Mouse (Mus musculus) left cerebral cortex, adult 18-20 months (tissue): ENCODE results near the gene 1700001C19Rik. TPM values are rescaled to one million over a fixed set of nuclear protein-coding genes. Genes with fewer than 3 reads are reported as not detected.

ENCODE experiments used
- DNase-seq, 2 experiments: peaks; one replicate each; pipeline ENCODE4 v3.0.0; 2021 to 2022; ENCODE audit warnings: low spot score in 2 of 2, mixed read lengths in 1 of 2
- total RNA-seq, 2 experiments: library from RNA; stranded (reverse); gene quantifications; 2 replicates each; pipeline ENCODE4 v1.2.3; 2021

1700001C19Rik gene
- total RNA-seq, 2 experiments from 2014 or later = 0.21 TPM; not detected in 1

GRCm38 (mm10) chr17:47462728-47463388, 25.7 kb upstream of the 1700001C19Rik start:
- no peak for DNase-seq

DNA sequence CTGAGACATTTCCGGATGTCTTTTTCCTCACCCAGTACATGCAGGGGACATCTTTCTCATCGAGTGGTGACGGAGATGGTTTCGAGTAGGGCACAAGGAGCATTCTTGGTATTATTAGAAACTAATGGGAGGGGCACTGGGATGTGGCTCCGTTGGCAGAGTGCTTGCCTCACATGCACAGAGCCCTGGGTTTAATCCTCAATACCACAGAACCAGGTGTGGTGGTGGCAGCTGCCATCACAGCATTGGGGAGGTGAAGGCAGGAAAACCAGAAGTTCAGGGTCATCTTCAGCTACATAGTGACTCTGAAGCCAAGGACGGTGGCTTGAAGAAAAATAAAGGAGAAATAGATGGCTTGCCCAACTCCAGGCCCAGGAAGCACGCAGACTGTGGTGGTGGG, 25.0 kb upstream of the 1700001C19Rik start:
- no peak for DNase-seq

GRCm38 (mm10) chr17:47461688-47462087, 24.5 kb upstream of the 1700001C19Rik start:
- no peak for DNase-seq

GRCm38 (mm10) chr17:47459341-47459919, 22.3 kb upstream of the 1700001C19Rik start:
- DNase-seq = no peak

GRCm38 (mm10) chr17:47458936-47459335, 21.8 kb upstream of the 1700001C19Rik start:
- DNase-seq = no peak

DNA sequence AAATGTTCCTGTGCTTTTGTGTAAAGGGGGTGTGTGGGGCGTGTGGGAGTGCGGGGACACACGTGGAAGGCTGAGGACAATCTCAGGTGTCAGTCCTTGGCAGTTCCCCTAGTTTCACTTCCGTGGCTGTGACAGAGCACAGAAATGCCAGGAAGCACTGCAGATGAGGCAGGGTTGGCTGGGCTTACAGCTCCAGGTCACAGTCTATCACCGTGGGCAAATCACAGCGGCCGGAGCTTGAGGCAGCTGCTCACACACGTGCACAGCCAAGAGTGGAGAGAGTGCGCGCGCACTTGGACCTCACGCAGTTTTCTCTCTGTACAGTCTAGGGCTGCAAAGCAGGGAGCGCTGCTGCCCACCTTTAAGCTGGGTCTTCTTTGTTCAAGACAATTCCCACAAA, 21.1 kb upstream of the 1700001C19Rik start:
- no peak for DNase-seq

DNA sequence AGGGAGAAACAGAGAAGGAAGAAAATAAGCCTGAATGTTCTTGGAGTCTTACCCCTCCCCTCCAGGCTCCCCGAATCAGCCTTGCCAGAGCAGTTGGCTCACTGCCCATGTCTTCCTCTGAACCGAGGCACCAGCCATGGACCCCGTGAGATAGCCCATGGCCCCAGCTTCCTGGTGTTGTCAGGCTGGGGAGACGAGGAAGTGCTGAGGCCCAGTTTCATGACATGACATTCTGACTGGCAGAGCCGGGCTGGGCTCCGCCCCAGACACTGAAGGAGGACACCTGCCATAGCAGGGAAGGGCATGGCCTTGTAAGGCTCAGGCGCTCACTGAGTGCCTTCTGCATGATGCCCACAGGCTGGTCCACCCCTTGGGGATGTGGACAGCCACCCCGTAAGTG, 17.5 kb upstream of the 1700001C19Rik start:
- no peak for DNase-seq

DNA sequence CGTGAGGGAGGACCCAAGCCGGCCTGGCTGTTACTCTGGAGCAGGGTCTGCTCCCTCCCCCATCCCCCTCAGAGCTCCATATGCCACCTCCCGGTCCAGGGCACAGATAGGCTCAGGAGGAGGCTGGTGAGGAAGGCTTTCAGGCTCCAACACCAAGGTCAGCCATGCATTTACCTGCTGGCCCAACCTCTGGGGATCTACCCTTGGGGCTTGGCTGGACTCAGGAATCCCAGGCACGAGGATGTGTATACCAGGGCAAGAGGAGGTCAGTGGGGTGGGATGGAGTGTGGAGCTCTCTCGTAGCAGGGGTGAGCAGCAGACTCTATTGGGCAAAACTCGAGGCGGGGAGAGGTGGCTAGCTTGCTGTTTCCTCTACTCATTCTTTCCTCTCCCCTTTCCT, 15.7 kb upstream of the 1700001C19Rik start:
- no peak for DNase-seq

GRCm38 (mm10) chr17:47450880-47451565, 13.8 kb upstream of the 1700001C19Rik start:
- DNase-seq = no peak

DNA sequence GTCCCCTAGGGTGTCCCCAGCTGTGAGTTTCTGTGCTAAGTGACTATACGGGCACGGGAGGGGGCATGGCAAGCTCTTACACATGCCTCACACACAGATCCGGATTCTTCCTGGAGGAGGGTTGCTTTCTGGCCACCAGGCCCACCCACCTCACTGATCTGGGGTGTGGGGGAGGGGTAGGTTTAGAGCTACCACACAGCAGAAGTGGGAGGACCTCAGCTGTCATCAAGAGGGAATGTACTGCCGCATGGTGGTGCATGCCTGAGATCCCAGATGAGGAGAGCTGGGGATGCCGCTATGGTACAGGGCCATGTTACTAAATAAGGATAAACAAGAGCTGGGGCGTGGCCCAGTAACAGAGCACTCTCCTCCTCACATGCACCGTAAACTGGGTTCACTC, 13.1 kb upstream of the 1700001C19Rik start:
- no peak for DNase-seq

GRCm38 (mm10) chr17:47449432-47449831, 12.3 kb upstream of the 1700001C19Rik start:
- no peak for DNase-seq

GRCm38 (mm10) chr17:47448523-47449372, 11.6 kb upstream of the 1700001C19Rik start:
- DNase-seq = no peak

- no peak for DNase-seq
These were observed 9.4 kb upstream of the 1700001C19Rik start for GRCm38 (mm10) chr17:47446561-47446960.

DNA sequence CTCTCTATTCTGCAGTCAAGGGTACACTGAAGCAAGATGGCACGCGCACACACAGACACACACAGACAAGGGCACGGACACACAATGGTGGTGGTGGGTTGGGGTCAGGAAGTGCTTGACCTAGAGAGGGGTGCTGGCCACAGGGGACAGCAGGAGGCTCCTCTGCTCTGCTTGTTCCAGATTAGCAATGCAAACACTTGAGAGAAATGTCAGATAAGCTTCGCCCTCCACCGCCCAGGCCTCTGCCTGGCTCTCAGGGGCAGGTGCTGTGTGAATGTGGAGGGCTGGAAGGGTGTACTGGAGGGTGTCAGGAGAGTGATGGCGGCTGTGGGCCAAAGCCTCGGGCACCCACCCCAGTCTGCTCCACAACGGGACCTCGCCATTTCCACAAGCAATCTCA, 8.8 kb upstream of the 1700001C19Rik start:
- DNase-seq = no peak

DNA sequence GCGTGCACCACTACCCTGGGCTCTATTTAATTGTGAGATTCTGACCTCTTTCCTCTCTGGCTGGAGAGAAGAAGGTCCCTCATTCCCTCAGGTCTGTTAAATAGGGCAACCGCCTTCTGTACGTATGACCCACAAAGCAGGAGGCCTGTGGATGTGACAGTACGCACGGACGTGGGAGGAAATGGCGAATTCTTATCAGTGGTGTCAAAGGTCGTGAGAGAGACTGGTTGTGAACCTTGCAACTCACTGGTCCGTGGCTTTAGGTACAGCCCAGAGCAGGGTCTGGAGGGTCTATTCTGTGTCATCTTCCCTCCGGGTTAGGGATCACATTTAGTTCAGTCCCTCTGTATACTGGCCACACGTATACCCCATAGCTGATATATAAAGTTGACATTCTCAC, 8.3 kb upstream of the 1700001C19Rik start:
- no peak for DNase-seq

- DNase-seq = no peak
These were observed 6.9 kb upstream of the 1700001C19Rik start for GRCm38 (mm10) chr17:47444113-47444512.

GRCm38 (mm10) chr17:47442271-47442670, 5.1 kb upstream of the 1700001C19Rik start:
- DNase-seq = no peak

DNA sequence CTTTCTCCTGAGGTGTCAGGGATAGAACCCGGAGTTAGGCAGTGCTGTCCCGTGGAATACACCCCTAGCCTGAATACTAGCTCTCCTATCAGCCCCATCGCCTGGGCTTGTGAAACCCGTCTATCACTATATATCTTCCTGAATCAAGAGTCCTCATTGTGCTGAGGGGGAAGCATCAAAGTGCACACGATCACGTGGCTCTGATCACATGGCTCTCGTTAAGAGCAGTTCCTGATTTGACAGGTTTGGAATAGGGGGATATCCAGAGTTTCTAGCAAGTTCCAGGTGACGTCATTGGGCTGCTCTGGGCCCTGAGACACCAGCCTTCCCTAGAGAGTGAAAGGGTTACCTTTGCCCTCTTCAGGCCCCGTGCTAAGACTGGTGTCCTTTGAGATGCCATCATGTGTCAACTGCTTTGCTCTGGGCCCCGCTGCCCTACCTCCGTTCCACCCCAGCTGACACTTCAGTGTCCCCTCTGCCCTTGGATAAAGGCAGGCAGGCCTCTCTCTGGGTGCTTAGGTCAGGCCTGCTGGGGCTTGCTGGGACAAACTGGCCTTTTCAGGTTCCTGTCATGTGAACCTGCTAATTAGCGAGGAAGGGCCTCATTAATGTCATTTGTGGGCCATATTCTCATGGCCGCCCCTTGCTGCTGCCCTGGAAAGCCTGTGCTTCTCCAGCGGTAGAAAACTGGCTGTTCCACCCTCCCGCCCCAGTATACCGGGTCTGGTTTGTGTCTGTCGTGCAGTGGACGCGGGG, 4.3 kb upstream of the 1700001C19Rik start:
- no peak for DNase-seq

DNA sequence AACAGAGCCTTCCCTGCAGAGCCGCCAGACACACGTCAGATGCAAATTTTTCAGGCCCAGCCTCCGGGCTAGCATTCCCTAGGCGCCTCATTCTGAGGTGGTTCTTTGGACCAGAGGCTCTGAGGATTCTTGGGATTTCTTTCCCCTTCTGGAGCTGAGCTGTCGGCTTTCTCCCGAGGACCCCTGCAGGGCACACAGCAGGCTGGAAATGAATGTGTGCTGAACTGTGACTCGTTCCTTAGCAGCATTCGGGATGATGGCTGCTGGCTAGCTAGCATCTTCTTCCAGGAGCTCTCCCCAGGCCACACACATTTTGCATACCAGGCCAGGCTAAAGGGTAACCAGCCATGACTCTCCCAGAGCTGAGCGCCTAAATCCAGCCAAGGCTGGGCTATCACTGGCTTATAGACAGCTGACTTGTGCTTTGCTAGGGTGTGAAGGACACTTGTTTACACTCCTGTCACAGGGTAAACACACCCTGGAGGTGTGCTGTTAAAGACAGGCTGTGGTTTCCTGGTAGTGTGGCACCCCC, 3.2 kb upstream of the 1700001C19Rik start:
- no peak for DNase-seq

DNA sequence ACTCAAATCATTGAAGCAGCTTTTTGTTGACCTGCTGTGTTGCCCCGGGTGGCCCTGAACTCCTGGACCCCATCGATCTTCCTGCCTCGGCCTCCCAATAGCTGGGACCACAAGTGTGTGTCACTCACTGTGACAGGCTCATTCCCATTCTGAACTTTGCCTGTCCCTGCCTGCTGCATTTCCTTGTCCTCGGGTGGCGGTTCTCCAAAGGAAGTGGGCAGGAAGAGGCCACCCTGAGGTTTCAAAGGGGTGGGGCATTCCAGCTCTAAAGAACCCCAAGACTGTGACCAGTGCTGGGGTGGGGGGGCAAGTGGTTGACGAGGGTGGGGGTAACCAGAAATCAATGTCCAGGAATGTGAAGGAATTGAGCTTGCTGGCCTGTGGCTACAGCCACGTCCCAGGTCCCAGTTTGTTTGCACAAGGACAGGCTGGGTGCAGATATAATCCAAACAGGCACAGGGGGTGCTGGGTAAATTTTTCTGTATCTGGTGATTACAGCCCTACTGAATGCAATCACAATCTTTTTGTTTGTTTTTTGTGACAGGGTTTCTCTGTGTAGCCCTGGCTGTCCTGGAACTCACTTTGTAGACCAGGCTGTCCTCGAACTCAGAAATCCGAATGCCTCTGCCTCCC, 2.3 kb upstream of the 1700001C19Rik start:
- DNase-seq = no peak
